15 mouse cellular contexts compared by ENCODE assay signal in the genomic region with DNA sequence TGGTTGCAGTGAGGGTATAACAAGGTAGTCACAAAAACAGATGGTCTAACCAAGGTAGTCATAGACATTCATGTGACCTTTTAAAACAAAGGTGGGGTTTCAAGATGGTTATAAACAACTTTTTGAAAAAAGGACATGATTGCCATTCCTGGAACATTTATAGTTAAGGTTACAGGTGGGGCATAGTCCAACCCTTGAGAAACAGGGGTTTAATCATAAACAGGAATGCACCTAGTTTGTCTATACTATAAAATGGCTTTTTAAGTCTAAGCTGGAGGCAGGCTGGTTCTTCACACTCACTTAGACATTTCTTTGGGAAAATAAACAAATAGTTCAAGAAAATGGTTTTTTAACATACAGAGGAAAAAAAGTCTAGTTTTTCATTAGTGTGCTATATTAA.
"Had no signal": no experiment of that assay in that cellular context is flagged by ENCODE, and none has a peak within 500 bp of the region (broad histone marks: within the 10 kb centered on the region; RNA-seq: fewer than 3 reads in every experiment).

No protein-coding gene starts in this region.

- H3K27ac ChIP-seq: neural tube, embryonic 15.5 days; stomach, embryonic 15.5 days; stomach, postnatal 0 days had no signal

- H3K27me3 ChIP-seq: neural tube, embryonic 15.5 days; stomach, embryonic 15.5 days had no signal

- H3K4me1 ChIP-seq: neural tube, embryonic 15.5 days; stomach, embryonic 15.5 days had no signal

- H3K36me3 ChIP-seq: neural tube, embryonic 15.5 days; stomach, embryonic 15.5 days had no signal

- H3K9ac ChIP-seq: neural tube, embryonic 15.5 days; stomach, embryonic 15.5 days had no signal

- H3K4me3 ChIP-seq: neural tube, embryonic 15.5 days; stomach, embryonic 15.5 days had no signal

- H3K9me3 ChIP-seq: neural tube, embryonic 15.5 days; stomach, embryonic 15.5 days had no signal

- H3K4me2 ChIP-seq: neural tube, embryonic 15.5 days; stomach, embryonic 15.5 days had no signal

- DNase-seq: retina, postnatal 1 day; right cerebral cortex, adult 18-20 months; right cerebral cortex, postnatal 14 days; right cerebral cortex, postnatal 25 days; right cerebral cortex, postnatal 4 days; spleen, adult 18-20 months; thymus, adult 18-20 months; thymus, adult 2 months; thymus, postnatal 14 days; thymus, postnatal 25 days; thymus, postnatal 36 days; thymus, postnatal 4 days had no signal
